Mouse (Mus musculus) heart, adult 11 months (tissue): ENCODE results near the gene Eef1g.
A peak's percentile ranks its signal among the peaks of the same experiment; 100 is the strongest.
"Not testable (repeated sequence)": the region's sequence is repeated elsewhere in the genome, so short reads cannot be mapped to it uniquely, and the experiment has no call there.

Experiments
- DNase-seq: peaks from one replicate; pipeline ENCODE4 v3.0.0; 2022

Eef1g gene

GRCm38 (mm10) chr19:8988346-8989065 lies 21.7 kb downstream of the Eef1g start:
- DNase-seq, result no peak

- peak; percentile 100 for DNase-seq
Measured at GRCm38 (mm10) chr19:8989066-8989566, 22.3 kb downstream of the Eef1g start, which contains the start of gene Ahnak. Gene Ahnak (plus strand): TSS chr19:8989284.

- DNase-seq, result peak; percentile 100
Measured at GRCm38 (mm10) chr19:8989567-8990431, 23.0 kb downstream of the Eef1g start.

DNA sequence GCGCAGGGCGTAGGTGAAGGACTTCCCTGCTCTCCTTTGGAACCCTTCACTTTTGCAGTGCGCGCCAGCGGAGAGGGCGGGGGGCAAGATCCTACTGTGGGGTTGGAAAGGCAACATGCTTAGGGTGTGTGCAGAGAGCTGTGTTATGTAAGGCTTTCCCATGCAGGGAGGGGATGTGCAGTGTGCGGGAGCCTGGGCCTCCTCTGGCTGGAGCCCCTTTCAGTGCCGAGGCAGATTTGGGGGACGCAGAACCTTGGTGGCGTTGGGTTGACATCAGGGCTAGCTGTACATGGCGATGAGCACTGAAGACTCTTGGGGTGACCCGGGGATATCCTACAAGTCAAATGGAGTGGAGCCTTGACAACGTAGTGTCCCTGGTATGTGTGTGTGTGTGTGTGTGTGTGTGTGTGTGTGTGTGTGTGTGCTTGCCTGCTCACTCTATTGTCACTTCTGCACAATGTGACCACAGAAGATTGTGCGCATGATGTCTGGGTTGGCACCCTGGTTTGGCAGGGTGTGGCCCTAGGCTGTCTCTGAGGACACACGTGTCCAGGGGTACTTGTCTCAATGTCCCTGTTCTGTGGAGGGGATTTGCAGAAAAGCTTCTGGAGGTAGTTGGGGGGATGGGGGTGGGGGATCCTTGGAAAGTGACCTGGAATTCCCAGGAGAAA lies 23.7 kb downstream of the Eef1g start:
- no peak for DNase-seq

- DNase-seq, result peak; percentile 97
Measured at GRCm38 (mm10) chr19:8991245-8991870, 24.5 kb downstream of the Eef1g start.

DNA sequence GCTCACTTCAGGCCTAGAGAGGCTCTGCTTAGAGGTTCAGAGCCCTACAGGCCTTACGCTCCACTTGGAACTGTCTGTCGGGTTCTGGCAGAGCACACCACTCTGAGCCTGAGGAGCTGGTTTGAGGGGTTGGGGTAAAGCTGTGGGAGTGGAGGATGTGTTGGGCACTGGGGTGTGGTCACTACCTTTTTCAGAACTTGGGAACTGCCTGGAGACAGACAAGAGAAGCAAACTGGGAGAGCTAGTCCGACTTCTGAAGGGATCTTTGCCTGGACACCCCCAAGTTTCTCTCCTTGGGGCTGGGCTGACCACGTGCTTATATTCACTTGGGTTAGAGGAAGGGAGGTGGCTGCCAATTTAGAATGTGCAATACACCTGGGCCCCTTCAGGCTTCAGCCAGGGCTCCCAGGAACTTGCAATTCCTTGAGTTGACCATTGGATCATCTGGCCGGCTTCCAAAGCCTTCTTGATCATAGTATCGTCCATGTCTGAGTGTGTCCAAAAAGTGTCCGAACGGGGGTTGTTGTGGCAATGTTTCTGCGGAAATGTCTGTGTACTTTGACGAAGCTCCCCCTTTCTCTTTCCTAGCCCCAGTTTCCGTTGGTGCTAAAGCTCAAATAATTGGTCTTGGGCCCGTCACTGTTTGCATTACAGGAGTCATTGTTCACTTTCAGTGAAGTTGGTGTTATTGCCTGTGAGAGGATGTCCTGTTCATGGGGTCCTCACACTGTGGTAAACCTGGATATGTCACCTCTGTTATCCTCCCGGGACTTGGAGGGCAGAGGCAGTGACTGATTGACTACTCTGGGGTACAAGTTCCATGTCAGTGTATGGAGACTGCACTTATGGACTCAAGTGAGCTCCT lies 25.3 kb downstream of the Eef1g start:
- peak; percentile 97 for DNase-seq

DNA sequence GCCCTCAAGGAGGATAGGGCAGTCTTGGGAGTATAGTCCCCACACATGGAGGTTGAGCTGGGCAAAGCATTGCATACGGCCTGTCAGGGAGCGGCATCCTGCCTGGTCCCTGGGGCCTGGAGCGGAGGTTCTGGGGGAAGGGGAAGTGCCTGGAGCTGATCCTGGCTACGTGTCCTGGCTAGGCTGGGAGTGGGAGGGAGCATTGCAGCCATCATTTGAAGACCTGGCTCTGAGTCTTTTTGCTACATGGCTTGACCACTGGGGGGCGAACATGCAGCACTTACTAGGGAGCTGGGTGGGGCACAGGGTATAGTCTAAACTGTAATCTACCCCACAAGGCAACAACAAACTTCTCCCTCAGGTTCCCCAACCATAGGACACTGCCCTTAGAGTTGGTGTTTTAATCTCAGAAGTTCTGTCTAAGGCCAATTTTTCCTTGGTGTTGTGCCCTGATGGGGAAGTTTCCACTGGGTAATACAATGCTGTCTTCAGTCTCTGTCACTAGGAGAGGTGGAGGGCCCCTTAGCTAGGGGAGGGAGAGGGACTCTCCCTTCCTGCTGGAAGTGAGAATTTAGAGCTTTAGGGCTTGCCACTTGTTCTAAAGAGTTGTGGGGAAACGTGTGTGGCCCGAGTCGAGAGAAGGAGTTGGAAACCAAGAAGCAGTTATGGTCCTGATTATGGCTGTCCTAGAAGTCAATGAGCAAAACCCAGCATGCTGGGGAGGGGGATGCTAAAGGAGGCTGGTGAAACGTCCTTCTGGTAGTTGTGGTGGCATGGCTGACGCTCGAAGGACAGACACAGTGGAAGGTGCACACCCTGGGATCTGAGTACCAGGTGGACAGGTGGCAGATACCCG lies 26.2 kb downstream of the Eef1g start:
- peak; percentile 100 for DNase-seq

GRCm38 (mm10) chr19:8993625-8993912 lies 26.7 kb downstream of the Eef1g start:
- DNase-seq, result no peak

- DNase-seq, result peak; percentile 93
Measured at GRCm38 (mm10) chr19:8994813-8995607, 28.2 kb downstream of the Eef1g start.

DNA sequence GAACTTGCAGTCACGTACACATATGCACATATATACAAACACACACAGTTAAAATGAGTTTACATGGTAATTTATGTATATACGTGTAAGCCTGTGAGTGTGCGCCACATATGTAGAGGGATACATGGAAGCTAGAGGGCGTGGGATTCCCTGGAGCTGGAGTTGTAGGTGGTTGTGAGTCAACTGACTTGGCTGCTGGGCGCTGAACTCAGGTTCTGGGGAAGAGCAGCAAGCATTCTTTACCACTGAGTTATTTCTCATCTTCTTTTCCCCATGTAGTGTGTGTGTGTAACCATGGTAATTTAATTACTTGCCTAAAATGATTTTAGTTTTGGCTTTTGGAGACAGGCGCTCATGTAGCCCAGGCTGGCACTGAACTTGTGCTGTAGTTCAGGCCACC lies 29.8 kb downstream of the Eef1g start:
- DNase-seq, result no peak

DNA sequence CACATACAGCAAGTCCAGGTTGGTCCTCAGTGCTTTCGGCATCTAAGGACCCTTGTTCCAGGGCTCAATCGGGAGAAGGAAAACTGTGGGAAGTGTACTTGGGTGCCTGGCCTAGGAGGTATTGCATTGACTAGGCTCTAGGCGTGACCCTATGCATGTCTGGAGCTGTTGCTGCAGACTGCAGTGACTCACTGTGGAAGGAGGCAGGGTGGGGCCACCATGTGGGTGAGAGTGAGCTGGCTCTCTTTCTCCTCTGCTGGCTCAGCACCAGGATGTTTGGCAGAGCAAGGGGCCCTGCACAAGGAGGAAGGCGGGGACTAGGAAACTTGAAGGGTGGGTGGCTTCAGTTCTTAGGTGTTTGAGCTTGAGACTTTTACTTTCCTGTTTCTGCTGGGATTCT lies 30.7 kb downstream of the Eef1g start:
- DNase-seq, result peak; percentile 99

DNA sequence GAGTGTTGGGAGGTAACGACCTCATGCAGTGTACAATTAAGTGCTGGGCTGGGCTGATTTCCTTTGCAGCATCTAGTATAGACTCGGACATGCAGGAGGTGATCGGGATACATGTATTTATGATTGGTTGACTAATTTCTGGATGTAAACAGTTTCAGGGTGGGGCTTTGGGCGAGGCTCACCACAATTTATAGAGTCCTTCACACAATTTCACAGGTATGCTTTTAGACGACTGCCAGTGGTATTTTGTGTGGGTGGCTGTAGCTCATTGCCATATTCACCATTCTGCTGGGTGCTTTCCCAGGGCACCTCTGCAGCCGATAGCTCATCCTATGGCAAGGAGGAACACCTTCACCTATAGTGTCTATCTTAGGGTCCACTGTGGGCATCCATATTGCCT lies 31.7 kb downstream of the Eef1g start:
- DNase-seq, result no peak

- DNase-seq, result no peak
Measured at GRCm38 (mm10) chr19:8999223-8999622, 32.4 kb downstream of the Eef1g start.

- not testable (repeated sequence) for DNase-seq
Measured at GRCm38 (mm10) chr19:9006915-9007314, 40.1 kb downstream of the Eef1g start.

DNA sequence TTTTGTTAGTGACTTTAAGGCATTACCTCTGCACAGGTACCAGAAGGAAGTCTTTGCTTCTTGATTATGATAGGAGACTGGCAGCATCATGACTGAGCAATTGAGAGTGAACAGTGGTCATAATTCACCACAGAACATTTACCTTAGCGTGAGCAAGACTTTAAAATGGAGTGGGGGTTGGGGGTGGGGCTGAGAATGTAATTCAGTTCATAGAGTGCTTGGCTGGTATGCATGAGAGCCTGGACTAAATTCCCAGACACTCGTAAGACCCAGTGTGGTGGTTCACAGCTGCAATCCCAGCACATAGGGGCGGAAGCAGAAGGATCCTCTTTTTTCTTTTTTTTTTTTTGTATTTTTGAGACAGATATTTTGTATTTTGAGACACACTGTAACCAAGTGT lies 52.5 kb downstream of the Eef1g start:
- no peak for DNase-seq

DNA sequence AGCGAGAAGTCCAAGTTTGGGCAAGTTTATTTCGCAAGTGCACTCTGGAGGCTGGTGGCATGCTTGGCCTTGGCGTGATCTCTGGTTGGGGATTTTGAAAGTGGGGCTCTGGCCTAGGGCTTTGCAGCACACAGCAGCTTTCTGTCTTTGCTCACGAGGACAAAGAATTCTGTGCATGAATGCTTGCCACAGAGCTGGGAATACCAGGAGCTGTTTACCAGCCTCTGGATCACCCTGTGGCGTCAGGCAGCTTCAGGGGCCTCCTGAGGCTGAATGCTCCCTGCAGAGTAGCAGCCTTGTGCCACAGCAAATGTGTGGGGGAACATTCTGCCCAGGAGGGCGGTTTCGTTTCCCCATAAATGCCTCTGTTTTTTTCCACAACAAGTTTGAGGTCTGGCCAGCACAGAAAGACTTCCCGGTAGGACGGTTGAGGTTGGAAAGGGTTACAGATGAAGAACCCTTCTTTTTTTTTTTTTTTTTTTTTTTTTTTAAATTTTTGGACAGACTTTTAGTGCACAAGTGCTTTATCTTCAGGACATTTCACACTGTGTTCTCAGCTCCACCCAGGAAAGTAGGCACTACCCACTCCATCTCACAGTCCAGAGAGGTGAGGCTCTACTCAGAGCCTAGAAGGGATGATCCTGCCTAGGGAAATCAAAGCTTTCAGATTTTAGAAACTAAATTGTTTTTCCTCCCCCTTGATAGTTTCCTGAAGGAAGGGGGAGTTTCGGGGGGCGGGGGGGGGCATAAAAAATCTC lies 56.4 kb downstream of the Eef1g start:
- peak; percentile 98 for DNase-seq

GRCm38 (mm10) chr19:9025562-9026257 lies 58.9 kb downstream of the Eef1g start:
- peak; percentile 82 for DNase-seq

DNA sequence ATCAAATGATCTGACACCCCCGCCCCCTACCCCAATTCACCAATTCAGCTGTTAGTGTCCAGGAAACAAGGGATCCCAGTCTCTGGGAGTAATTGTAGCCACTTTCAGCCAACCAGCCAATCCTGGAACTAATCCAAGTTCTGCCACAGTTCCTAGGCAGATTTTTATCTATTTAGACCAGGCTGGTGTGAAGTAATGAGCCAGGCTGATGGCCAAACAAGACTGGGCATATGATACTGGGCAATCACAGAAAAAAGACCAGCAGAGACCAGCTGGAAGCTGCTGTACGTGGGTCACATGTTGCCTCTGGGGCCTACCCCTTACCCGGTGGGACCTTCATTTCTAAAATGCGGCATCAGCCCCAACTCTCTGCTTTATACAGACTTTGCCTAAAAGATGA lies 59.8 kb downstream of the Eef1g start:
- DNase-seq, result no peak

DNA sequence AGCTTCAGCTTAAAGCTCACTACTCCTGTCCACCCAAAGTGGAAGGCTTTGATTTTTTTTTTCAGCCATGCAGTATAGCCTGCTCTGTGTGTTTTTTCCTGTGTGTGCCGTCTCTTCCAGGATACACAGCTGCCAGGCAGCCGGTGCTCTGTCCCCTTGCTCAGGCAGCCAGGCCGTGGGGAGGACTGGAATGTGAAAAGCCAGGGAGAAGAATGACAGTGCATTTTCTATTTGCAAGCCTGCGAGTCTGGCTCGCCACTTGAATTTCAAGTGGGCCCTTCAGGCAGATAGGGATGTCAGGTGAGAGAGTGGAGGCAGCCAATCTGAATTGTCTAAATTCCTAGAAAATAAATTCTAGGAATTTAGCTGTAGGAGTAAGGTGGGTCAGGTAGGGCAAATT lies 61.0 kb downstream of the Eef1g start:
- DNase-seq, result peak; percentile 98
